Mouse (Mus musculus): ENCODE results near the gene Cep135. TPM values are rescaled to one million over a fixed set of nuclear protein-coding genes. Genes with fewer than 3 reads are reported as not detected.

Cep135 gene
- total RNA-seq, 2 experiments from 2014 or later, result 6.5 to 6.9 TPM

- no peak for DNase-seq (ENCODE audit: low spot score in 2 of 2)
Measured at GRCm38 (mm10) chr5:76681895-76682656, 93.6 kb downstream of the Cep135 start.

- DNase-seq (ENCODE audit: low spot score in 2 of 2), result no peak
Measured at GRCm38 (mm10) chr5:76683455-76683854, 95.0 kb downstream of the Cep135 start.

- DNase-seq (ENCODE audit: low spot score in 2 of 2), result no peak
Measured at GRCm38 (mm10) chr5:76684658-76685605, 96.4 kb downstream of the Cep135 start.

- DNase-seq (ENCODE audit: low spot score in 2 of 2), result no peak
Measured at GRCm38 (mm10) chr5:76687961-76688600, 99.6 kb downstream of the Cep135 start.

GRCm38 (mm10) chr5:76688643-76689042 is 100.1 kb downstream of the Cep135 start:
- no peak for DNase-seq (ENCODE audit: low spot score in 2 of 2)

- DNase-seq (ENCODE audit: low spot score in 2 of 2), result no peak
Measured at GRCm38 (mm10) chr5:76690177-76690593, 101.7 kb downstream of the Cep135 start.

DNA sequence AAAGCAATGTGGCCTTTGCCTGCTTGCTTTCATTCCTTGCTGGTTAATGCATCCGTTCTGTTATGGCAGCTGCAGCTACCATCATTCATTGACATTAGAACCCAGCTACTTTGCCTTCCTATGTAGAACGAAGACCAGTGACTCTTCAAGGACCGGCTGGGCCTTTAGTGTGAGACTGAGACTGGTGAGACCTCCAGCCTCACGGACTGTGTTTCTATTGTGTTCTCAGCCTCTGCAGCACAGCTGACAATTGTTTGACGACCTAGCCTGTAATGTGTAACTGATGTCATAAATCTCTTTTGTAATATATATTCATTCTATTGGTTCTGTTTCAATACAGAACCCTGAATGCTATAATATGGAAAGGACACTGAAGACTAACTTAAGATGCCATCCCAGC is 102.8 kb downstream of the Cep135 start:
- DNase-seq (ENCODE audit: low spot score in 2 of 2), result no peak

- no peak for DNase-seq (ENCODE audit: low spot score in 2 of 2)
Measured at GRCm38 (mm10) chr5:76691706-76692424, 103.4 kb downstream of the Cep135 start.

Other genes with a start within 250 kb of the Cep135 start
- not detected for gene Nmu, start 224.9 kb upstream of the Cep135 start, total RNA-seq (2021)
- not detected for gene Gm7271, start 104.7 kb upstream of the Cep135 start, total RNA-seq (2021)
- 10 to 100 TPM; 53.1 to 54.0 TPM for gene Exoc1, start 59.4 kb upstream of the Cep135 start, total RNA-seq (2021)
- gene C530008M17Rik, start 67.8 kb downstream of the Cep135 start, total RNA-seq (2021), result 100 to 1,000 TPM; 118 to 125 TPM